Mouse (Mus musculus) MEL-GATA-1-ER (cell line): ENCODE results near the gene Trub2.

Experiments
- DNase-seq: peaks from one replicate; pipeline ENCODE4 v3.0.0-alpha.2; 2012; ENCODE audit warnings: low read depth; ENCODE audit errors: extremely low read depth

Gene Trub2

DNA sequence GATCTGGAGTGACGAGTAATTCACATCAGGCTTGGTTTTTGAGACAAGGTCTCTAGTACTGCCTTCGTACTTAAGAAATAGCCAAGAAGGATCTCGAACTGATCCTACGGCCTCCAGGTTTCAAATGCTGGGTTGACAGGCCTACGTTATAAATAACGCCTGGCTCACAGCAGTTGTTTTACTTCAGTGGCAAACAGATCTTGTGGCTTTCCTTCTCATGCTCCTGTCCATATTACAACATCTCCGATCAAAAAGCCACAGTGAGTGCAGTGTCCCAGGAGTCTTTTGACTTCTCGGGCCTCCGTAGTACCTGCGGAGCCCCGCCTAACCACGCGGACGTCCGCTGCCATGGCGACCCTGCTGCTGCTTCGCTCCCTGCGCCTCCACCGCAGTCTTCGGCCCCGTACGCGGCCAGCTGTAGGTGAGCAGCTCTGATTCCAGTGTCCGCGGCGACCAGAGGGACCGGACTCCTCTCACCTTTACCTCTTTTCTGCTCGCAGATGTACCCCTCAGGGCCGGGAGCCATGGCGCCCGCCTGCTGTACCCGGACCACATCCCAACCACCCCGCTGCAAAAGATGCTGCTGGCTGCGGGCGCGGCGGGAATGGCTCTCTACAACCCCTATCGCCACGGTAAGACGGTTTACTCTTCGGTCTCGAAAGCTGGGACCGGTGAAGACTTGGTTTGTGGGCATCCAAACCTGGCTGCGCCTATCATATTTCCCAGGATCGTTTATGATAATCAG lies at the start of gene Trub2:
Gene Trub2 (minus strand): TSS at position 566 of the 745 bp plus-strand sequence.
- DNase-seq = peak; percentile 74

DNA sequence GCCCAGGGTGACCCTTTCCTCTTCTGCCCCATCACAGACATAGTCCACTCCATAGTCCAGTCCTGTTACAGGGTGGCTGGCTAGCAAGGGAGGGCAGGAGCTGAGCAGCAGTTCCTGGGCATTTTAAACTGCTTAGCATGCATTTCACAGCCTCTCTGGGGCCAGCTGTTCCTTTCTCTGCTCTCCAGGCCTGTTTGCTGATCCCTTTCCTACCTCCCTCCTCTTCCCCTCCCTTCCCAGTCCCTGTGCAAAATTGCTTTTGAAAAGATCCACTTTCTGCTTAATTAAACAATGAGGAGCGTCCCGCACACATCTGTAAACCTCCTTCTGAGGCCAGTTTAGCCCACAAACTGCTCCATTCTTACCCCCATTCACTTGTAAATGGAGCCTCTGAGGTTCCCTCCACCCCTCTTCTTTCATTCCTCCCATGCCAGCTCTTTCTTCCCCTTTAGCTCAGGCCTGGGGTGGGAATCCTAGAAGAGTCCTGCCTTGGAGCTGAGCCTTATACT lies 47.1 kb upstream of the Trub2 start:
- no peak for DNase-seq

- DNase-seq = no peak
Observed at GRCm38 (mm10) chr2:29833796-29834195, 45.5 kb upstream of the Trub2 start.

- no peak for DNase-seq
Observed at GRCm38 (mm10) chr2:29831106-29831505, 42.8 kb upstream of the Trub2 start.

DNA sequence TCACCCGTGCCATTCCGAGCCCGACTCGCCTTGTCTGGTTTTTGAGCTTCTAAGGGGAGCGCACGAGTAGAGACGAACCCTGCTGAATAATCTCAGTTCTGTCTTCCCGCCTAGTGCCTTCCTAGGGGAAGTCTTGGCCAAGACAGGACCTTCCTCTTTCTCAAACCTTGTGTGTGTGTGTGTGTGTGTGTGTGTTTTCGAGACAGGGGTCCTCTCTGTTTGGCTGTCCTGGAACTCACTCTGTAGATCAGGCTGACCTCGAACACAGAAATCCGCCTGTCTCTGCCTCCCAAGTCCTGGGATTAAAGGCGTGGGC lies 39.4 kb upstream of the Trub2 start:
- DNase-seq = peak; percentile 21

DNA sequence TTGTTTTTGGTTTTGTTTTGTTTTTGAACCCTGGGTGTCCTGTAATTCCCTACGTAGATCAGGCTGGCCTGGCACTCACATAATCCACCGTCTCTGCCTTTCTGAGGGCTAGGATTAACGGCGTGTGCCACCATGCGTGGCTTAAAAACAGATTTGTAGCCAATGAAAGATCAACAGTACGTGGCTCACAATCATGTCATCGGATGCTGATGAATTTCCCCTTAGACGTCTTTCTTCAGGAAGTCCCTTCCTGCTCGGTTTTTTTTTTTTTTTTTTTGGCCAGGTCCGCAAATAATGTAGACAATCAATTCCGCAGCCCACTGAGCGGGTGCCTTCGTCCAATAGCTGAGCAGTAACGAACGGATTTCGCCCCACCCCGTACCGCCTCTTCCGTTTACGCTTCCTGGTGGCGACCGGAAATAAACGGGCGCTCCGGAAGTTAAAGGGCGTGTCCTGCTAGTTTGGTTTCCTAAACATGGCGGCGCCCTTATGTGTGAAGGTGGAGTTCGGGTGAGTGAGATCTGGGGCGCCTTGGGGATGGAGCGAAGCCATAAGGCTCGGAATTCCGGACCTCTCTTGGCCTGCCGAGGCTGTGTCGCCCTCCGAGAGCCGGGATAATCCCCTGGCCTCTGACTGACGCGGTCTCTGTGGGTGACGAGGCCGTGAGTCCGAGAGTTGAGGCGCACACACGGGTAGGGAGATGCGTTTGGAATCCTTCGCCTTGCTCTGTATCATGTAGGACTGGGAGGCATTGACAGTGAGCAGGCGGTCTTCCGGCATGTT lies 38.8 kb upstream of the Trub2 start:
- peak; percentile 97 for DNase-seq

DNA sequence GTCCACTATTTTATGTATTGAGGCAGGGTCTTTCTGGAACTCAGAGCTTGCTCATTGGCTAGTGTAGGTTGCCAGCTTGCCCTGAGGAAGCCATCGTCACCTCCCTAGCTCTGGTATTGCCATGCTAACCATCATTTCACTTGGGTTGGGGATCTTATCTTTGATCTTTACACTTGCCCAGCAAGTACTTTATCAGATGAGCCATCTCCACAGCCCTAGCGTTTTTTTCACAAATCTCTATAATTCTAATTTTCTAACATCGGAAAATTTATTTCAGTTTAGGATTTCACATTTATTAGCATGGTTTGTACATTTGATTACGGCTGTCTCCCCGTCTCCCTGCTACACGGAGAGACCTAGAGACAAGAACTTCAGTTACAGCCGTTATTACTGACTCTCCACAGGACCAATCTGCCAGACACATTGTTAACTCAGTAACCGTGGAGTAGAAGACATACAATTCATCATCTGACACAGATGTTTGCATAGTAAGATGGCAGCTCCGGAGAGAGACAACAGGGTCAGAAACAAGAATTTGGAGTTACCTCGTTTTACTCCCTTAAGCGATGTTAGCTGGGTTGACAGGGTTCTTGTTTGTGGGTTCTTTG lies 38.1 kb upstream of the Trub2 start:
- peak; percentile 26 for DNase-seq

- peak; percentile 63 for DNase-seq
Observed at GRCm38 (mm10) chr2:29820025-29820817, 31.9 kb upstream of the Trub2 start, which contains the start of gene Urm1. Gene Urm1 (plus strand): TSS chr2:29820075.

DNA sequence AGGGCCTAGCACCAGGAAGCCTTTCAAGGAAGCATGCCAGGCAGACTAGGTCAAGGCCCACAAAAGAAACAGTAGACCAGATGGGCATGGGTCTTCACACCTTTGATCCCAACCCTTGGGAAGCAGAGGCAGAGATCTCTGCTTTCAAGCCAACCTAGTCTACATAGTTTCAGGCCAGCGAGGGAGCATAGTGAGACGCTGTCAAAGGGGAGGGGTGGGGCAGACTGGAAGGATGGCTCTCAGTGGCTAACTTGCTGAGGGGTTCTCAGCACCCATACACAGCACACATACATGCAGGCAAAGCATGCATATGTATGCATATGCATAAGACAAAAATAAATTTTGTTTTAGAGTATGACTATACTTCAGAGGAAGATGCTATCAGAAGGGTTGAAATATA lies 31.1 kb upstream of the Trub2 start:
- no peak for DNase-seq

DNA sequence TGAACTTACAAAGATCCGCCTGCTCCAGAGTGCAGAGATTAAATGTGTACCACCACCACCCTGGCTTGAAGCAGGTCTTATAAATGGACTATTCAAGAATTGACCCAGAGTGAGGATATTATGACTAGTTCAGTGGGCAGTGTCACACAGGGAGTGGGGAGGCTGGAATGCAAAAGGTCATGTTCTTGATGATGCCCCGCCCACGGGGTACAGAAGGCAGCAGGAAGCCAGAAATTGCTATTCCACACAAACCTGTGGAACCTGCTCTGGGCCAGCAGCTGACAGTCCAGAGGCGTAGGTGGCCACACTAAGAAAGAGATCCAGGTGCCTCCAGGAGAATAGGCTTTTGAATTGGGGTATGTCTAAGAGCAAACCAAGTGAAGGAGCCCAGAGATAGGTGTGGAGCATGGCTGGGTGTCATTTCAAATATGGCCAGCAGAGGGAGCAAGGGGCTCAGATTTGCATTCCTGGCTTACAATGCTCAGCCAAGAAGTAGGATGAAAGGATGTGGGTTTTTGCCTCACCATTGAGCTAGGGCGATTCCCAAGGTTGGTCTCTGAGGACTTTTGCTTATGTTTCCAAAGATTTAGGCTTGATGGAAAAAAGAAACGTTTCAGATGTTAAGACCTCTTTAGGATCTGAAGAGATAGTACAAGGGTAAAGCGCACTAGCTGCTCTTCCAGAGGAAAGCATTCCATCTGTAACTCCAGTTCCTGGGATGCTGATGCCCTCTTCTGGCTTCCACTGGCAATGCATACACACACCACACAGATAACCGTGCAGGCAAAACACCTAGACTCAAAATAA lies 29.3 kb upstream of the Trub2 start:
- DNase-seq = peak; percentile 52

DNA sequence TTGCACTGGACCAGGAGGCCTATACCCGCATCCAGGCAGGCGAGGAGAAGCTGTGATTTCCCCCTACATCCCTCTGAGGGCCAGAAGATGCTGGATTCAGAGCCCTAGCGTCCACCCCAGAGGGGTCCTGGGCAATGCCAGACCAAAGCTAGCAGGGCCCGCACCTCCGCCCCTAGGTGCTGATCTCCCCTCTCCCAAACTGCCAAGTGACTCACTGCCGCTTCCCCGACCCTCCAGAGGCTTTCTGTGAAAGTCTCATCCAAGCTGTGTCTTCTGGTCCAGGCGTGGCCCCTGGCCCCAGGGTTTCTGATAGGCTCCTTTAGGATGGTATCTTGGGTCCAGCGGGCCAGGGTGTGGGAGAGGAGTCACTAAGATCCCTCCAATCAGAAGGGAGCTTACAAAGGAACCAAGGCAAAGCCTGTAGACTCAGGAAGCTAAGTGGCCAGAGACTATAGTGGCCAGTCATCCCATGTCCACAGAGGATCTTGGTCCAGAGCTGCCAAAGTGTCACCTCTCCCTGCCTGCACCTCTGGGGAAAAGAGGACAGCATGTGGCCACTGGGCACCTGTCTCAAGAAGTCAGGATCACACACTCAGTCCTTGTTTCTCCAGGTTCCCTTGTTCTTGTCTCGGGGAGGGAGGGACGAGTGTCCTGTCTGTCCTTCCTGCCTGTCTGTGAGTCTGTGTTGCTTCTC lies 27.5 kb upstream of the Trub2 start:
- DNase-seq = no peak

DNA sequence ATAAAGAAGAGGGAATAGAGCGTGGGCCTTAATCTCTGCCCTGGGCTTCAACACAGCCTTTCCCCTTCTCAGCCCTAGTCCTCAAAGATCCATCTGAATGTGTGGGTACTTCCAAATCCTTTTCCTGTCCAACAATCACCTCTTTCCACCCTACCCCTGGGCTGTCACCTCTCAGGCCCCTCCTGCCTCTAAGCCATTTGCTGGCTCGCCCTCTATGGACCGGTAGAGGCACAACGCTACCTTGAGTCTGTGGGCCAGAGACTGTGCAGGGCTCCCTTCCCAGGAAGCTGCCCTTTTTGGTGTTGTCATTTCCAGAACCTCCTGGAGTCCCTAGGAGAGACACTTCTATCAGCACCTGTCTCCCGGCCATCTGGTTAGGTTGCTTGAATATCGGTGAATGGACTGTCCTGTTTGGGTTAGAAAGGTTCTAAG lies 15.1 kb upstream of the Trub2 start:
- peak; percentile 9 for DNase-seq

DNA sequence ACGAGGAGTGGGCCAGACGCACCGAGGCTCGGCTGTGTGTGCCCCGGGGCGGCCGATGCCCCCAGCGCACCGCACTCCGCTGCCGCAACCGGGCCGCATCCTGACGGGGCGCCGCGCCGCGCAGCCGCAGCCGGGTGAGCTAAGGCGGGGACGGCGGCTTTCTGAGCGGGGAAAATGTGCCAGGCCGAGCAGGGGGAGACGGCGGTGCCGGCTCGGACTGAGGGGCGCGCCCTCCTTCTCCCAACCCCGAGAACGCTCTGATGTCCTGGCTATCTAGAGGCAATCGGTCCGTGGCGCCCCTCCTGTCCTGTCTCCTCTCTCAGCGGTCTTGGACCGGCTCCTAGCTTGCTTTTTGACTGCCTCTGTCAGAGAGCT lies 14.5 kb upstream of the Trub2 start:
- no peak for DNase-seq

- peak; percentile 65 for DNase-seq
Observed at GRCm38 (mm10) chr2:29802075-29802826, 13.9 kb upstream of the Trub2 start, which contains the start of gene Slc27a4. Gene Slc27a4 (plus strand): TSS chr2:29802634.

GRCm38 (mm10) chr2:29792772-29793487 lies 4.6 kb upstream of the Trub2 start:
- DNase-seq = no peak

GRCm38 (mm10) chr2:29787104-29787917 lies 991 bp downstream of the Trub2 start, which contains the start of gene Coq4:
Gene Coq4 (plus strand): TSS chr2:29787493.
- DNase-seq = peak; percentile 92

- DNase-seq = no peak
Observed at GRCm38 (mm10) chr2:29784290-29784689, 4.0 kb downstream of the Trub2 start.
